Mouse (Mus musculus): Measurements from ENCODE around the gene Cdh8. TPM values are rescaled to one million over a fixed set of nuclear protein-coding genes. Genes with fewer than 3 reads are reported as not detected.
"Not testable (repeated sequence)": the region's sequence is repeated elsewhere in the genome, so short reads cannot be mapped to it uniquely, and the experiment has no call there.

The Cdh8 gene
- total RNA-seq, 2 experiments from 2014 or later, result 96.0 to 110 TPM

- DNase-seq, result no peak
- intact Hi-C loops (cut with DNase I), result no loop called here
These were observed 126.1 kb downstream of the Cdh8 start for GRCm38 (mm10) chr8:99290201-99290600.

GRCm38 (mm10) chr8:99285103-99285502 is 131.2 kb downstream of the Cdh8 start:
- intact Hi-C loops (cut with DNase I), result no loop called here
- DNase-seq, result no peak

- intact Hi-C loops (cut with DNase I), result no loop called here
- DNase-seq, result no peak
These were observed 135.9 kb downstream of the Cdh8 start for GRCm38 (mm10) chr8:99280375-99280774.

- DNase-seq, result no peak
- intact Hi-C loops (cut with DNase I), result no loop called here
These were observed 149.1 kb downstream of the Cdh8 start for GRCm38 (mm10) chr8:99267133-99267532.

GRCm38 (mm10) chr8:99234372-99234771 is 181.9 kb downstream of the Cdh8 start:
- DNase-seq, result no peak
- intact Hi-C loops (cut with DNase I), result no loop called here

GRCm38 (mm10) chr8:99223697-99224096 is 192.6 kb downstream of the Cdh8 start:
- intact Hi-C loops (cut with DNase I), result no loop called here
- no peak for DNase-seq

GRCm38 (mm10) chr8:99205194-99205593 is 211.1 kb downstream of the Cdh8 start:
- intact Hi-C loops (cut with DNase I), result no loop called here
- DNase-seq, result no peak

GRCm38 (mm10) chr8:99190643-99191042 is 225.6 kb downstream of the Cdh8 start:
- no peak for DNase-seq
- intact Hi-C loops (cut with DNase I), result no loop called here

- intact Hi-C loops (cut with DNase I), result no loop called here
- DNase-seq, result no peak
These were observed 229.4 kb downstream of the Cdh8 start for GRCm38 (mm10) chr8:99186879-99187278.

- no peak for DNase-seq
- intact Hi-C loops (cut with DNase I), result no loop called here
These were observed 232.1 kb downstream of the Cdh8 start for GRCm38 (mm10) chr8:99184186-99184585.

GRCm38 (mm10) chr8:99166966-99167365 is 249.3 kb downstream of the Cdh8 start:
- no peak for DNase-seq

GRCm38 (mm10) chr8:99161633-99162032 is 254.6 kb downstream of the Cdh8 start:
- intact Hi-C loops (cut with DNase I), result no loop called here
- DNase-seq, result no peak

More at GRCm38 (mm10) chr8:99166966-99167365, 249.3 kb downstream of the Cdh8 start:
- intact Hi-C loops (cut with DNase I), result no loop called here

GRCm38 (mm10) chr8:99145436-99145835 is 270.8 kb downstream of the Cdh8 start:
- intact Hi-C loops (cut with DNase I), result no loop called here
- DNase-seq, result peak; percentile 6

- intact Hi-C loops (cut with DNase I); DNase-seq: not testable (repeated sequence)
These were observed 271.5 kb downstream of the Cdh8 start for GRCm38 (mm10) chr8:99144761-99145160.

GRCm38 (mm10) chr8:99098453-99098852 is 317.8 kb downstream of the Cdh8 start:
- no peak for DNase-seq
- intact Hi-C loops (cut with DNase I), result no loop called here

GRCm38 (mm10) chr8:99051344-99051743 is 364.9 kb downstream of the Cdh8 start:
- intact Hi-C loops (cut with DNase I), result no loop called here
- DNase-seq, result no peak

- DNase-seq, result no peak
- intact Hi-C loops (cut with DNase I), result no loop called here
These were observed 367.5 kb downstream of the Cdh8 start for GRCm38 (mm10) chr8:99048664-99049363.

GRCm38 (mm10) chr8:99040423-99040822 is 375.8 kb downstream of the Cdh8 start:
- DNase-seq, result no peak
- intact Hi-C loops (cut with DNase I), result no loop called here

GRCm38 (mm10) chr8:99031060-99031459 is 385.2 kb downstream of the Cdh8 start:
- no peak for DNase-seq
- intact Hi-C loops (cut with DNase I), result no loop called here

All from left cerebral cortex, postnatal 4 days (tissue).